Mouse (Mus musculus) lung, postnatal 0 days (tissue): ENCODE data around the gene Tfcp2l1.

Source experiments
- CTCF ChIP-seq: IDR thresholded peaks from 2 replicates; pipeline ENCODE4 v1.5.1; 2016; ENCODE audit warnings: antibody characterized with exemption, mild to moderate bottlenecking
- EP300 ChIP-seq: IDR thresholded peaks from 2 replicates; pipeline ENCODE4 v1.6.1; 2016; ENCODE audit warnings: antibody characterized with exemption, mild to moderate bottlenecking, control low read depth

DNA sequence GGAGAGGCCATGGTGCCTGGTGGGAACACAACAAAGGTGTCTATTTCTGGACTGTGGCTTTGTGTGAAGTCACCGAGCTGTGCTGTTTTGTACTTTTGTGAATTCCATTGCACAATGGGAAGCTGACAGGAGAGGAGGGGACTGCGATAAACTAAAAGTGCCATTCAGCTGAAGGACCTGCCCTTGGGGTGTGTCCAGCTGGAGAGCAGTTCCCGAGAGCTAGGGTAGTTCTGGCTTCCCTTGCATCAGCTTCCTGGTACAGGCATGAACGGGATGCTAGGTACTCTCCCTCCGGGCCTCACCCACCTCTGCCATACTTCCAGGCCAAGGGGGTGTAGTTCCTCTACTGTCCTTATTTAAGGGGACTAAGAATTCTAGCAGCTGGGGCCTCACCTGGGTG is 62.1 kb downstream of the Tfcp2l1 start:
- TF ChIP-seq CTCF (no peak), EP300 (peak; percentile 65; the same call in 1 of the 2 replicates)
